Mouse (Mus musculus) gastrocnemius, adult 18-20 months (tissue): ENCODE results near the gene Trim71. TPM values are rescaled to one million over a fixed set of nuclear protein-coding genes. Genes with fewer than 3 reads are reported as not detected.
A peak's percentile ranks its signal among the peaks of the same experiment; 100 is the strongest.

Source experiments
- DNase-seq: peaks from one replicate; pipeline ENCODE4 v3.0.0; 2021; ENCODE audit warnings: low spot score
- total RNA-seq, 2 experiments: library from RNA; stranded (reverse); gene quantifications; 2 replicates each; pipeline ENCODE4 v1.2.3; 2021

Trim71 gene
- total RNA-seq, 2 experiments from 2014 or later, result not detected

DNA sequence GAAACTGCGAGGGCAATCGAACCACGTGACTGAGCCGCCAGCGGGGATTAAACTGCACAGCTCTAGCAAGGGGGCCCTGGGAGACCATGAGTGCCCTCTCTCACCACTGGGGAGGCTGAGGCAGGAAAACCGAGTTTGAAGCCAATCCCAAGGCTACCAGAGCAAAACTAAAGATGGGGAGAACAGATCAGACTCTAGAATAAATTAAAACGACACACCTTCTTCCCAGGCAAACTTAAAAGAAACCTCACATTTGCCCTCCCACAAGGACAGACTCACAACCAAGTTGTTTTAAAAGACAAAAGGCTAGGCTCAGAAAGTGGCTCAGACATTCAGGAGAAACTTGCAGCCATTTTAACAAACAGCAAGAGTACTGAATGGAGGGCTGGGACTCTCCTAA lies 7.1 kb downstream of the Trim71 start:
- no peak for DNase-seq

DNA sequence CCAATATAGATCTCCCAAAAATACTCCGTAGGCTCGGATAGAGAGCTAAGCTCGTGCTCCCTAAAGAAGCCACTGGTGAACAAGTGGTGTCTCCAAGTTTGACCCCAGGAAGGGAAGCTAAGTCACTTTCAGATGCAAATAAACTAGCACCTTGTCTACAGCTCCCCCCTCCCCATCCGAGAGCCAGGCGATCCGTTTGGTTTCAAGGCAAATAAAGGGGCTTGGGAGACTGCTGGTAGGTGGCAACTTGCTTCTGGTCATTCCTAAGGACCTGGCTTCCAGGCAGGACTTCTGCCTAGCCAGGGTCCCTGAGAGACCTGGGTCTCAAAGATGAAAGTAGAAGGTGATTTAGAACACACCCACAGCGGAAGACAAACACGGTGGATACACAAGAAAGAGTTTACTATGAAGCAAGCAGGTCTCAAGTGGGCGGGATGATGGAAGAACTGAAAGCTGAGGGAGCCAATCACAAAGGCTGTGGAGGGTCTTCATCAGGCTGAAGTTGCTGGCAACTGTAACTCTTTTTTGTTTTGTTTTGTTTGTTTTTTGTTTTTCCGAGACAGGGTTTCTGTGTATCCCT lies 7.8 kb downstream of the Trim71 start:
- no peak for DNase-seq

DNA sequence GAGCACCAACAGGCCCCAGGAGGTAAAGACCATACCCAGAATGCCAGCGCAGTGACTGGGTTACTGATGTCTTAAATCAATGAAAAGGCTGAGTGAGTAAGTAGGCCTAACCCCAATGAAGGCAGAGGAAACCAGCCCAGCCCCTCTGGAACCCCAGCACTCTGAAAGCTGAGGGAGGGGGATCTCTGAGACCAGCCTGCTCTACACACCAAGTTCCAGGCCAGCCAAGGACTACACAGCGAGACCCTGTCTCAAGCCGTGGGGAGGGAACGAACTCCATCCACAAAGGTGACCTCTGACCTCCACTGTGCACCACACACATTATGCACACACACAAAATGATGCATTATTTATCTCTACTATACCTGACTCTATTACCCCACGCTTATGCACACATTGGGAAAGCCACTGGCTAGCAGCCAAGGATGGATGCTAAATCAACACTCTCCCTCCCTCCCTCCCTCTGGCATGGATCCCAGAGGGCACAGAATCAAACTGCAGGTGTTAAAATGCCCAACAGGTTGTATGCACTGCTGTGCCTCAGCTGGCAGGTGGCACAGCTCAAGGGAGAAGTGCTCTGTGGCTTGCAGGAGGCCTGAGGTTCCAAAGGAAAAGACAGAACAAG lies 9.7 kb downstream of the Trim71 start:
- no peak for DNase-seq

DNA sequence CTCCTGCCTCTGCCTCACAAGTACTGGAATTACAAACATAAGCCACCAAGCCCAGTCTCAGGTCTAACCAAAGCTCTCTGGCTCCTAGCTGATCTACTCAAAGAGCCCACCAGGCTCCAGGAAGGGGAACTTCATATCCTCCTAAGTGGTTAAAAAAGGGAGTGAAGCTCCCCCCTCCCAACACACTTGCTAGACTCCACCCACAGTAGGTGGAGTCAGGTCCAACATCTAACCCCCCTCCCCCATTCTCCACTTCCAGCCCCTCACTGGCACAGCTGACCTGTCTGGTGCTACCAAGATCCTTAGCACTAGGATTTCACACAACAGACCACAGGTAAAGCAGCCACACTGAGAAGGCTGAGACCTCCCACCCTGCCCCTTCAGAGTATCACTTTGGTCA lies 10.3 kb downstream of the Trim71 start:
- DNase-seq, result no peak

DNA sequence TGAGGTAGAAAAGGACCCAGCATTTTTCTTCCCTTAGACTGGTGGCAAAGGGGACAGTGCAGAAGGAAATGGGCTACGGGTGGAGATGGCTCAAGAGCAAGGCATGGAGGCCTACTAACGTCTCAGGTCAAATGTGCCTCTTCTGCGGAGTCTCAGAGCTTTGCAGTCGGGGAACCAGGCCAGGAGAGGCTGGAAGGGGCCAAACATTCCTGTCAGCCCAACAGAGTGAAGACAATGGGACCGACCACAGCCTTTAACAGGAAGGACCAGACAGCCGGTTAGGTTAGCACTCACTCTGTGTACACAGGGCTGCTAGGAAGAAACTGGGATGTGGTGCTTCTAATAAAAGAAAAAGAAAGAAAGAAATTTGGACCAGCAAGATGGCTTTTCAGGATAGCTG lies 14.1 kb downstream of the Trim71 start:
- DNase-seq, result no peak

DNA sequence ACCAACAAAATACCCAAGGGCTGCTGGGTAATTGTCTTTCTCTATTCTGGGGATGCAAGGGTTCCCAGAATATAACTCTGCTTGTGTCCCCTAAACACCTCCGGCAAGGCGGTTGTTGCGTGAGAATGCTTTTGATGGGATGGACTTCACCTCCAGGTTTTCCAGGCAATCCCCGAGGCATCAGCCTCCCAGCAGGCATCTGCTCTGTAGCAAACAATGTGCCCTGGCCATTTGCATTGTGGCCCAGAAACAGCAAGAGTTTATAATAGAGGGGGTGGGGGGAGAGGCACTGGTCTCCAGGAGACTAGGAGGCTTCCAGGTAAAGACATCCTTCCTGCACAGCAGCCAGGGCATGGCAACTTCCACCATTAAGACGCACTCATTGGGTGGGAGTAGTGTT lies 15.1 kb downstream of the Trim71 start:
- DNase-seq, result no peak

DNA sequence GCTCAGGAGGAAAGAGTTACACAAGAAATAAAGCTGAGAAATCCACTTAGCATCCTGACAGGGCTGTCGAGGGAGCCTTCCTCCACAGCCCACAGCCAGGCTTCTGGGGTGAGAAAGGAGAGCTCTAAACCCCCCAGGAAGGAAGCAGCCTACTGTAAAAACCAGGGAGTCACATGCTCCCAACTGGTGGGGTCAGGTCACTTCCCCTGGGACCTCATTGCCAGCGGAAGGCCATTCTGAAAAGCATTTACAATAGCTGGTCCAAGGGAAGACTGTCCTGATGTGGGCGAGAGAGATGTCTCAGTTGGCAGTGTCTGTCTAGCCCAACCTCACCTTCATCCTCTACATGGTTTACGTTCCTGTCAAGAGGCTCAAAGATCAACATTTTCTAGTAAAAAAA lies 15.7 kb downstream of the Trim71 start:
- no peak for DNase-seq

DNA sequence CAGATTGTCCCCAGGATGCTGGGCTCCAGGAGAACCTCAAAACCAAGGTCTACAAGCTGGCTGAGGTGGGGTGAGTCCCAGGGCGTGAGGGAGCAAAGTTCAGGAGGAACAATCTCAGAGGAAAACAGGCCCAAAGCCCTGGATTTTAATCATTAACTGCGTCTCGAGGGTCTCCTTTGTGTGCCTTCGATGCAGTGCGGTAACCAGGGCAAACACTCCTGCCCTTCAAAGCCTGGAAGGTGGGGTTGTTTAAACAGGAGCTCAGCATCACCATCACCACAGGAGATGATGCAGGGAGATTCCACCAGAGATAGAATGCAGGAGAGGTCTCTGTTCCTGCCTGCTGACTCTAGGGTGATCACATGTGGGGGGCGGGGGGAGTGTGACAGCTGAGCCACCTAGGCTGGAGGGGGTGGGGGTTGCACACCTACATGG lies 16.5 kb downstream of the Trim71 start:
- no peak for DNase-seq

DNA sequence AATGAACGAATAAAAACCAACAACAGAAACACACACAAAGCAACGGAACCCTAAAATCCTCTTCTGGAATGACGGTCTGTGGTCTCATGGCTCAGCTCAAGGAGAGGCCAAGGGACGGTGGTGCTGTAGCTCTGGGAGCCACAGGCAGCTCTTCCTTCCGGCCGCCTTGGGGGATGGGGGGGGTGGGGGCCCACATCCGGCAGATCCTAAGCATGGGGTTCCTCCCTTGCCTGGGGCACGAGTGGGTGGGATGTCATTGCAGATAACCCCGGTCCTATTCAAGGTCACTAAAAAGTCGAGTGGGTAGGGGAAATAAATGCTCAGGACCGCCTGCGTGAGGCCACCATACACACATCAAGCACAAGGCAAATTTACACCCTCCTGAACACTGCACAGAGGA lies 17.4 kb downstream of the Trim71 start:
- no peak for DNase-seq

DNA sequence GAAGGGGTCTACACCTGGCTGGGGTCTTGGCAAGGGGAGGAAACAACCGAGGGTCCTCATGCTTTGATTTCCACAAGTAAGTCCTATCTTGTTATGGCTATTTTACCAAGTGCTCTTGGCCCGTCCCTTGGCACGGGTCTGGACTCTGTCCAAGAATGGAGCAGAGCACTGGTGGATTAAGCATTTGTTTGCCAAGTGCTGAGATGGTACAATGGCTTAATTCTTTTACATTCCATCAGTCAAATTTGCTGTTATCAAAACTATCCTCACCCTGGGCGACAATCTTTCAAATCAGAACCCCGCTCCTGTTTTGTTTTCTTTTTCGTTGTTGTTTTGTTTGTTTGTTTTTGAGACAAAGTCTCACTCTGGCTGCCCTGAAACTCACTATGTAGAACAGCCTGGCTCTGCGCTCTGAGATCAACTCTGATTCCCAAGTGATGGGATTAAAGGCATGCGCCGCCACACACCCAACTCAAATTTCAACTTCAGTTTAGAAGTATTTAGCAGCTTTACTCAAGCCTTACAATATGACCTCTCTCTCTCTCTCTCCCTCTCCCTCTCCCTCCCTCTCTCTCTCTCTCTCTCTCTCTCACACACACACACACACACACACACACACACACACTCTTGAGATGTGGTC lies 19.3 kb downstream of the Trim71 start:
- no peak for DNase-seq

DNA sequence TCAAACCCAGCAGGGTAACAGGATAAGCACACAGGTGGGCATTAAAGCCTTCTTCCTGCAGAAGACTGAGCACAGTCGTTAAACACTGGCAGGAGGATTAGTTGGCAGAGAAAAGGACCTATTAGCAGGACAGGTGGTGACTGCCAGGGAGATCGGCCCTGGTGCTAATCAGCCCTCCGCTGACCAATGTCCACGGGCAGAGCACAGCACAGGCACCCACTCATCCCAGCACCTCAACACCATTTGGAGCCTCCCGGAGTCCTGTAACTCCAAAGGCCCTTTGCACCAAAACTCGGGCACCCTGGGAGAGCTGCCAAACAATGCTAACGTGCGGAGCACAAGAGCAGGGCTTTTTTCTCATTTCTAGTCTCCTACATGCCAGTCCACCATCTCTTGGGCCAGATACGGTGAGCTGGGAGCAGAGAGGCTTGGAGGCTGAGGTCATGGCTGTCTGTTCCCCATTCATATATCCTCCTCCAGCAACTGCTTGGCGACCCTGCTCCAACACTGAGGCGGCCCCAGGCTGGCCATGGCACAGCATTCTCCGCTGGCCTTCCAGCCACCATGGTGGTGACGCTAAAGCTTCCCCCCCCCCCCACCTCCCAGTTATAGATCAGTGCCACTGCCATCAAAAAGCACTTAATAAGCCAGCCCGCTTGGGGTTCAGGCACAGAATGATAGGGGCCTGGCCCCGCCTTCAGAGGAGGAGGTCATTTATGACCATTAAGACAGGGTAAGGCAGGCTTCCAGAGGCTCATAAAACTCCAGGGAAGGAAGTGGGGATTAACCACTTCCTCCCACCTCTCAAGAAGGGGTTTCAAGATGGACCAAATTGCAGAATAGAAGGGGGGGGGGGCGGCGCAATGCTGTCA lies 20.1 kb downstream of the Trim71 start:
- no peak for DNase-seq

DNA sequence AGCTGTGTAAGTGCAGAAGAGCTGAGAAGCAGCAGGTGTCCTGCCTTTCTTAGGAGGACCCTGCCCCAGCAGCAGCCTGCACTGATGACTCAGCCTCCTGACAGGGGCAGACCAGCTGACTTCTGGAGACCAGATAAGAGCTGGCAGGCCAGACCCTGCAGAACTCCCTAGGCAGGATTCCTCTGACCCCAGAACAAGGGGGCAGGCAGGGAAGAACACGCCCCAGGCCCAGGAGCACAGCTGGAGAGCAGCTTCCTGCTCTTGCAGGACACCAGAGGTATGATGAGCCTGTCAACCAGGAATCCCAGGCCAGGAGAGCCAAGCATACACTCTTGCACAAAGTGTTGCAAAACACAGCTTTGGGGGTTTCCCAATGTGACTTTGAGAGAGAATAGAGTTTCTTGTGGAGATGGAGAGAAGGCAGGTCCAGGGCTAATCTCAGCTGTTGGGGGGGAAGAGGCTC lies 22.9 kb downstream of the Trim71 start:
- DNase-seq, result no peak

DNA sequence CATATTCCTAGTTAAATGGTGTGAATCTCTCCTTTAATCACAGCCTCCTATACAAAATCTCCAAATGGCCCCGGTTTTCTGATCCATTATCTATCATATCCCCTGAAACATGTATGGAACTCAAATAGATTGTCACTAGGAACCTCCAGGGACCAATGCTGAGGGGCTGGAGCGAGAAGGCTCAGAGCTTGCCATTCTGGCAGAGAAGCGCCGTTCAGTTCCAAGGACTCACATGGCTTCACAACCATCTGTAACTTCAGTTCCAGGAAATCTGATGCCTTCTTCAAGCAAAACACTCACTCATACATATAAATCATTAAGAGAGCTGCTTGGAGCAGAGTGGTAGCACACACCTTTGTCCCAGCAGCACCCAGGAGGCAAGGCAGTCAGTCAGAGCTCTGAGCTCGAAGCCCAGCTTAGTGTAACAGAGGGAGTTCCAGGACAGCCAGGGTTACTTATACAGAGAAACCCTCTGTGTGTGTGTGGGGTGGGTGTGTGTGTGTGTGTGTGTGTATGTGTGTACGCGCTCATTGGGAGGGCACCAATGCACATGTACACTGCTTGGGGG lies 25.1 kb downstream of the Trim71 start:
- DNase-seq, result peak; percentile 15

DNA sequence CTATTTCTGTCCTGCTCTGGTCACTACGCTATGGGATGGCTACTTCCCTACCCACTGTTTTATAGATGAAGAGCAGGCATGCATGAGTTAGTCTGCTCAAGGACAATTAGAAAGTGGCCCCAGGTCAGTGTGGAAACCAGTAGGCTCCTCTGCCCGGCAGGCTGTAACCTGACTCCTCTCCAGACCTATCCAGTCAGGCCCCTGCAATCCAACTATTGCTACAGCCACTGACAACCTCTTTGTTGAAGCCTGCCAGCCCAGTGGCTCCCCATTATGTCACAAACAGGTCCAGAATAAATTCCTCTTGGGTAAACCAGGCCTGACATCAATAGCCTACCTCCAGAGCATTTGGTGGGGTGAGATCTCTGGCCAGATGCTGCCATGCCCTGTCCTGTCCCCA lies 27.5 kb downstream of the Trim71 start:
- DNase-seq, result no peak

DNA sequence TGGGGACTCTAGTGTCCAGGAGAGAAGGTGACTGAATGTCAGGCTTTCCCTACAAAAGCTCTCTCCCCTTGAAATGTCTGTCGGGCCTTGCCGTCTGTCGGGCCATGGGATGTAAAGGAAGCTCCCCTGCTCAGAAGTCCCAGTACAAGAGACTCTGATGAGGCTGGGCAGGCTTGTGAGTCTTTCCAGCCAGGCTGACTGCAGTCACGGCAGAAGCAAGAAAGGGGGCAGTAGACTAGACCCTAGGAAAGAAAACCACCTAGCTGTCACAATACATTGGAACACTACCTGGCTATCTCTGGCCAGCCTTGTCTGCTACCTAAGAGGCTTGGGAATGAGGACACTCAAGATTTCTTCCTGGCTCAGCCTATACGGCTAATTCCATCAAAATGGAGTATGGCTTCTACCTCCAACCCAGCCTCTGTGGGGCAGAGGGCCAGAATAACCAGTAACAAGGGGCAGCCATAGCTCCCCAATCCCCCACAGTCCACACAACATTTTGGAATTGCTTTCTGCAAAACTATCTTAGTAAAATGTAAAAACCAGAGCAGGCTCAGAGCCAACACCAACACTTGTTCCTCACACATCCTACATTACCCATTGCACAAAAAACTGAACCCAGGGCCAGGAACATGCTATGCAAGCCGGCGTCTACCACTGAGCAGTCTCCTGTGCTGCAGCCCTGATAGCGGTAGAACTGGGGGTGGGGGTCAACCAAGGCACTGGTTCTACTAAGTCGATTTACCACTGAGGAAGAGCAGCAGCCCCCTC lies 29.2 kb downstream of the Trim71 start:
- no peak for DNase-seq

DNA sequence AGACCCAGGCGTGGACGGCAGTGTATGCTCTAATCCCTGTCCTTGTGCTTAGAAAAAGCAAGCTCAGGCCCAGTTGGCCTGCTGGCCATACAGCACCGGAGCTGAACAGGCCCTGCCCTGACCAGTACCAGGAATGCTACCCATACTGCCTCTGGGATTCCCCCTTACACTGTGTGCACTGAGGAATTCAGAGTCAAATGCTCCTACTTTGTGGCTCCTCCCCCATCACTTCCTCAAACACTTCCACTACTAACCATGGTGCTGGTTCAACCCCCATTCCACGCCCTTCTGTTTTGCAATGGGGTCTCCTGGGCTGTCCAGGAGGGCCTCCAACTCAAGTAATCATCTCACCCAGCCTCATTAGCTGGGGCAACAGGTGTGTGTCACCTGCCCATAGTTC lies 30.3 kb downstream of the Trim71 start:
- no peak for DNase-seq

DNA sequence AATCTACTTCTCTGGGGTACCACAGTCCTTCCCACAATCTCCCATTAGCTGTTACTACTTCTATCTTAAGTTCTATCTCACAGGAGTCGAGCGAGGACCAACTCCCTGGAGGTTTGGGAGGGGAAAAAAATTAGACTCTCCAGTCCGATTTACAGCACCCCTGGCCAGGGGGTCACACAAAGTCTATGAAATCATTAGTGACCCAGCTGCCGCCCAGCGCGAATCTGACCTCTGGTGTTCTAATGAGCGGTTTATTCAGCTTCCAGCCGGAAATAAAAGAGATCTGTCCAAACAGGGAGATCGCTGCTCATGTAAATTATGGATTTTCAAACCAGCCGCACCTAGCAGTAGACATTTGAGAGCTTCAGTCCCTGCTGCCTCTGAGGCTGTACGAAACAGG lies 32.9 kb downstream of the Trim71 start:
- no peak for DNase-seq

DNA sequence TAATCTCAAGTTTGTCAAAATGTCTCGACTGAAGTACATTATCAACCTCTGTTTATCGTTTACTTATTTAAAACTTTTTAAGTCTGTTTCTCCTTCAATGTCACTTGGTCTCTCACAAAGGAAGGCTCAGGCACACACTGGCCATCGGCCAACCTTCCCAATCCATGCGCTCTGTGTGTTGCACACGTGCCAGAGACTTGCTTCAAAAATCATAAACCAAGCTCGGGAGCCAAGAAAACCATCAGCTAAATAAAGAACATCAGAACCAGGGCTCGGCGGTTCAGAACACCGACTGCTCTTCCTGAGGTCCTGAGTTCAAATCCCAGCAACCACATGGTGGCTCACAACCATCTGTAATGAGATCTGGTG lies 35.5 kb downstream of the Trim71 start:
- no peak for DNase-seq

DNA sequence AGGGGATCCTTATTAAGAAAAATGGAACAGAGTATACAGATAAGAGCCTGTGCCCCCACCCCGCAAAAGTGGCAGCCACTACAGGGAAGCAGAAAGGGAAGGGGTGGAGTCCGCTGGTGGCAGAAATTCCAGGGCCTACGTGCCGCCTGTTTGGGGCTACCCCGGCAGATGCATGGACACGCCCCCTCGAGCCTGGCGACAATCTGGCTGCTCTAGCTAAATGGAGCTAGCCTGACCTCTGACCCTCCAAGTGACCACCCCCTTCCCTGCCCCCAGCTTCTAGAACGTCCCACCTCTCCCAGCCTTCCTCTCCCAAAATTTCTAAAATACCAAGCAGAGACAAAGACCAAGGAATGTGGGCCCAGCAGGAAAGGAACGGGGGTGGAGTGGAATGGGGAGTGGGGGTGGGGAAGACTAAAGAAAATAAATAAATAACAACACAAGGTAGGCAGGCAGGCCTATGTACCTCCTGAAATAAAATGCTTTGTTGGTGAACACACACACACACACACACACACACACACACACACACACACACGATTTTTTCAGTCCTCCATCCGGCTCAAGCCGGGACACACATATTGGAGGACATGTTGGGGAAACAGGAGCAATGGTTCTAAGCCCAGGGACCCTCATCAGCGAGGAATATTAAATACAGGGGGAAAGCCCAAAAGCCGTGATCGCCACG lies 36.0 kb downstream of the Trim71 start:
- no peak for DNase-seq

DNA sequence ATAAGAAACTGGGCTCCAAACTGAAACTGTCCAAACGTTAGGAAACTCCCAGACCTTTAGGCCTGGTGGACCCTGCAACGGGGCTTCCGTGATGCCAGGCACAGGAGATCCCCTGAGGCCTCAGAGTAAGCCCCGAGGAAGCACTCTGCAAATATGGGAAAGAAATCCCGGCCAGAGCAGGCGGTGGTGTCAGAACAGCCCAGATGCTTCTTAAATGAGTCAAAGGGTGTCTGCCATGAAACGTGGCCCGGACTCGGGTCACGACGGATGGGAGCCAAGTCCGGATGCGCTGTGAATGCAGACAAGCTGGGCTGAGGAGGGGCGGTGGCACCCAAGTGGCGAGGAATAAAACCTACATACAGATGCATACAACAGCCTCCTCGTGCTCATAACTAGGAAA lies 37.1 kb downstream of the Trim71 start:
- peak; percentile 44 for DNase-seq

DNA sequence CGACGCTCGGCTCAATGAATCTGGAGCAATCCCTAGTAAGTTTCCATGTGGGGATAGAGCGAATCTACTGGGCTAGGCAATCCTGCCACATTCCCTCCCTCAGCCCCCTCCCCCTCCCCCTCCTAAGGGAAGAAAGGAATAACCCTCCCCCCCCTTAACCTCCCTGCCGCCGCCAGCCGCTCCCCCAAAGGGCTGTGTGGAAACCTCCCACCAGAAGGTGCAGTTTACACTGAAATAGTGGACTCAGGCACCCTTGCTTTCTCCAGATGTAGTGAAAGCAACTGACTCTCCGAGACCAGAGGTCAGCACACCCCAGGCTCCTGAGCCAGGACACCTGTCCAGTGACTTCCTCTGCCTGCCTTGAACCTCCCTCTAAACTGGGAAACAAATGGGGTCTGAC lies 37.6 kb downstream of the Trim71 start:
- no peak for DNase-seq
